Mouse (Mus musculus): Measurements from ENCODE around the gene Smad3. TPM values are rescaled to one million over a fixed set of nuclear protein-coding genes. Genes with fewer than 3 reads are reported as not detected.

Gene Smad3
- total RNA-seq, 2 experiments from 2014 or later = 40.1 to 45.2 TPM

DNA sequence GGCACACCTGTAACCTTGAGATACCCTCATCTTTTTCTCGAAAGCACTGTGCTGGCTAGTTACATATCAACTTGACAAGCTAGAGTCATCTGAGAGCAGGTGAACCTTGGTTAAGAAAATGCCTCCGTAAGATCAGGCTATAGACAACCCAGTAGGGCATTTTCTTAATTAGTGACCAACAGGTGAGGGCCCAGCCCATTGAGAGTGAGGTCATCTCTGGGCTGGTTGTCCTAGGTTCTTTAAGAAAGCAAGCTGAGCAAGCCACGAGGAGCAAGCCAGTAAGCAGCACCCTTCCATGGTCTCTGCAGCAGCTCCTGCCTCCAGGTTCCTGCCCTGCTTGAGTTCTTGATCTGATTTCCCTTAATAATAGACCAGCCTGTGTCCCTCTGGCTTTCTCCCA, 97.1 kb downstream of the Smad3 start:
- no peak for DNase-seq

DNA sequence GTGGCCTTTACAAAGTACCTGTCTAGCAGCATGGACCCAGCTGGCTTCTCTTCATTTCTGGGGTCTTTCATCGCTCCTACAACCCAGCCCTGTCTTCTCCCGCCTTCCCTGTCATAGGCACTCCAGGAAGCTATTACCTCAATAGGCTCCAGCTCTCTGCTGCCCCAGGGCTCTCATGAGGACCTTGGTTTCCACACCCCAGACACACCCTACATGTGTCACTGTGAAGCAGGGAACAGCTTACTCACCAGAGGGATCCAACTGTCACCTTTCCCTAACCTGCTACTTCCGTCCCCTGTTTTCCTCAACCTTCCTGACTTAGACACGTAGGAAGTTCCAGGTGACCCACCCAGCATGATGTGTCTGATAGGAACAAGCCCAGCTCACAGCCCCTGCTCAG, 97.7 kb downstream of the Smad3 start:
- DNase-seq = no peak

DNA sequence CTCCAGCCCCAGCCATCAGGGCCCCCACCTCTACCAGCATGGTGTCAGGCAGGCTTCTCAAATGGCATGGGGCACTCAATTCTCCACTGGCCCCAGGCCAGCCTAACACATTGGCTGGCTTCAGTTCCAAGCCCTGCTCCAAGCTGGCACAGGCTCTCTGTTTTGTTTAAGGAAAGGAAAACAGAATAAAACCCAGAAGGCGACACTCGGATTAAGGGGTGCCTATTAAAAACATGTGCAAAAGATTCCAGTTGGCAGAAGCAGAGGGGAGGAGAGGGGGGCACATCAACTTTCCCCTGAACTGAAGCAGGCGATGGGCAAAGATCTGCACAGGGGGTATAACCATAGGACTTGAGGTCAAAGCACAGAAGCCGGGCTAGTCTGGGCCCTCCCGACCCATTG, 98.8 kb downstream of the Smad3 start:
- DNase-seq = no peak

GRCm38 (mm10) chr9:63658436-63658835, 99.4 kb downstream of the Smad3 start:
- DNase-seq = no peak

- DNase-seq = no peak
Measured at GRCm38 (mm10) chr9:63657167-63657566, 100.6 kb downstream of the Smad3 start.

DNA sequence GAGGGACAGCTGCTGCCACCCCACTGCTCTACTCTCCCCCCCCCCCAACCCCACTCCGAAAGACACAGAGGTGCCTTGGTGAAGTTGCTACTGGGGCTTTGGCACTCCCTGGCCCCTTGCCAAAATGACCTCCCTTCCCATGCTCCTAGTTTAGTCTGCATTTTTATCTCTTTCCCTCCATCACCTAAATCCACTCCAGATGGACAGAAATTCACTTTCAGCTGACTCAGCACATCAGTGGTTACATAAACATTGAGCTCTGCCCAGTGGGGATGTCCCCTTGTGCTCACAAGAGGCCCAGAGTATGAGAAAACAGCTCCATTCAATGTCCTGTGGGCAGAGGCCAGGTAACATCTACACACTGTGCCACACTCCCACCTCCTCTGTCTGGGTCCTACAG, 102.7 kb downstream of the Smad3 start:
- DNase-seq = no peak

GRCm38 (mm10) chr9:63654575-63654974, 103.2 kb downstream of the Smad3 start:
- no peak for DNase-seq

- no peak for DNase-seq
Measured at GRCm38 (mm10) chr9:63653666-63654065, 104.1 kb downstream of the Smad3 start.

- no peak for DNase-seq
Measured at GRCm38 (mm10) chr9:63651594-63651993, 106.2 kb downstream of the Smad3 start.

DNA sequence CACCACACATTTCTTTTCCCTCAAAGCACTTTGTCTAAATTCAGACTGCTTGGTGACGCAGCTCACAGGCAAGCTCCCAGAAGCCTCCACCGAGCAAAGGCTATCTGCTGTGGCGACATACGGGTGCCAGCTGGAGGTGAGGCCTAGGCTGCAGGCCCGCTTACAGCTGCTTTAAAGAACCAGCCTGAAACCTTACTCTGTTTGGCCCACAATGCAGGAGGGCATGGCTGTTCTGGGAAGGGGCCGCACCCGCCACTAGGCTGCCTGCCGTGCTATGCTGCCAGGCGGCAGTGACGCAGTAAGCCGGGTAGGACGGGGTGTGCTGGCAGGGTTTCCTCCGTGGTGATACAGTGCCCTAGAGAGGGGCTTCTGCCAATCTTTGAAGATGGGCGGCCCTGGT, 106.9 kb downstream of the Smad3 start:
- no peak for DNase-seq

- no peak for DNase-seq
Measured at GRCm38 (mm10) chr9:63649841-63650545, 107.8 kb downstream of the Smad3 start.

- DNase-seq = no peak
Measured at GRCm38 (mm10) chr9:63648520-63648918, 109.3 kb downstream of the Smad3 start.

- no peak for DNase-seq
Measured at GRCm38 (mm10) chr9:63647581-63648519, 109.9 kb downstream of the Smad3 start.

DNA sequence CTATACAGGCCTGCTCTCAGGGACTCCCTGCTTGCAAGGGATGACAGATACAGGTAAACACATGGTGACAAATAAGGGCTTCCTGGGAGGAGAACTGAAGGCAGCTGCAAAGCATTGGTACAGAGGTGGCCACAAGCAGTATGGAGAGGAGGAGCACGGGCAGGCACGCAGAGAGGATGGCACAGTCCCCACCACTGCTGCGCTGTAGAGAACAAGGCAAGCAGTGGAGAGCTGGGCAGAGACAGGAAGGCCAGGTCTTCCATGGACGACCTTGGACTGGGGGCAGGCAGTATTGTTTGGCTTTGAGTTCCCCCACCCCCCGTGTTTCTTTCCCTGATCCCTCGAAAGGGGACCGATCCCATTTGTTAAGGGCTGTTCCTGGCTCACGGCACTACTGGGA, 112.7 kb downstream of the Smad3 start:
- no peak for DNase-seq

- no peak for DNase-seq
Measured at GRCm38 (mm10) chr9:63644011-63644410, 113.8 kb downstream of the Smad3 start.

DNA sequence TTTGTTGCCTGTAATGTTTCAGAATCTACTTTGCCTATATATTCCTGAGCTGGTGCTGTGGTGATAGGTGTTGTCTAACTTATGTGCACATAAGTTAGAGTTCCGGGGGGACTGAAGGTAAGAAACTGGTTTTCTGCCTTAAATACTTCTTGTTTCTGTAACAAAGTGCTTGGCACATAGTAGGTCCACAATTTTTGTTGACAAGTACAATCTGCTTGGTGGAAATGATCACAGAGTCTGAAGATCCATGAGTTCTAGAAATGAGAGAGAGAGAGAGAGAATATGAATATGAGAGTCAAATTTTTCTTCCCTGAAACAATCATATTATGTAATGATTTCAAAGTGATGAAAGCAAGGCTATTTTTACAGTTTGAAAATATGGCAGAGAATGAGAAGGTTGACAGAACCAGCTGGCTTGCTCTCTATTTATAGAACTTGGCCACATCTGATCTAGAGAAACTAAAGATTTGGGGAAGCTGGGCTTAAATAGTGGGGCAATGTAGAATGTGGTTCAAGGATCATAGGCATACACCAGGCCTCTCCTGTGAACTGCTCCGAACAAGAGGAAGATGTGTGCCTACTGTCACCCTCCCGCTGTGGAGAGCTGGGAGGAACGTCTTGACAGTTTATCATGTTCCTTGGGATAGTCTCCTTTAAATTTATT, 115.7 kb downstream of the Smad3 start:
- DNase-seq = no peak

DNA sequence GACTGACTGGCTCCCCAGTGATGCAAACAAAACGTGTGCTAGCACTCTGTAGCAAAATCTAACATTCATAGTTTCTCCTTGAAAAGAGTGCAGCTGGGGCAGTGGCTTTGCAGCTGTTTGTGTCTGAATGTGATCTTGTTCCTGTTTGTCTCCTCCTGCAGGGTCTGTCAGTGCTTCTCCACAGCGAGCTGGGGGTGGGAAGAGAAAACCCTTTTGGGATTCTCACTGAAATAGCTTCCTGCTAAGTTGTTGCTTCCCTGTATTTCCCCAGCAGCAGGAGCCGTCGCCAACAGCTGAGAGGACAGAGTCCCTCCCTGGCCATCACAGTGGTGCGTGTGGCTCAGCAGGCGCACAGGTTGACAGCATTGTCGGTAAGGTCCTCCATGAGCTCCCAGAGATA, 121.7 kb downstream of the Smad3 start:
- no peak for DNase-seq

DNA sequence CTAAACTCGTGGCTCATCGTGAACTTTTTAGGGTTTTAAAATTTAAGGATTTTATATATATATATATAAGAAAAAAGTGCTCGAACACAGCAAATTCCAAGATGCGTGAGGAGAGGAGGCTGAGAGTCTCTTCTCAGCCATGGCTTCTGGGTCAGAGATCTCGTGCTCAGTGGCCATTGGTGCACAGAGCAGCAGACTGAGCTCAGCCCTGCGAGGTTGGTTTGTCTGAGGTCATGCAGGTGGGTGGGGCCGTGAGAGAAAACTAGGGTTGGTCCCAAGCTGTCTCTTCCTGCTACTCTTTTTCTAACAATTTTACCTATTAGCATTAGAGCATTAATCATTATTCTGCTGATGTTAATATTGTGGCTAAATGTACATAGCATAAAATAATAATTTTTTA, 124.5 kb downstream of the Smad3 start:
- no peak for DNase-seq

GRCm38 (mm10) chr9:63632924-63633323, 124.9 kb downstream of the Smad3 start:
- peak; percentile 64 for DNase-seq

- DNase-seq = no peak
Measured at GRCm38 (mm10) chr9:63632045-63632444, 125.7 kb downstream of the Smad3 start.

GRCm38 (mm10) chr9:63625090-63625756, 132.6 kb downstream of the Smad3 start:
- no peak for DNase-seq

- no peak for DNase-seq
Measured at GRCm38 (mm10) chr9:63623895-63624569, 133.8 kb downstream of the Smad3 start.
